ENCODE assay signal across 10 mouse cellular contexts in the genomic region with DNA sequence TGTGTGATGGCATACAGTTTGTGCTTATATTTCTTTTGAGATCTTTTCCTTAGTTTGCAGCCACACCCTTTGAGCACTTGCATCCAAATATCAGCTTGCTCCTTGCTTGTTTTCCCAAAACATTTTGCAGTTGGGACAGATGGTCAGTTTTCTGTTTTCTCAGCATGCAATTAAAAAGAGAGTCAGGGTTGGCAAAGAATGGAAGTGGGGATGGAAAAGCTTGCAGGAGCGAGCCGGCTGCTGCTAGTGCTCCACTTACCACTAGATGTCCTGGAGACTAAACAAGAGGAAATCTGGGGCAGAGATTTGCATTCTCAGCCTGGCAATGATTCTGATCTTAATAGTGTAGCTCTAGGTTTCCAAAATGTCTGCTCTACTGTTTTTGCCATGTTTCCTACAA.
DNase-seq lines count a peak whose midpoint lies in the region; ATAC-seq and TF ChIP-seq lines count a peak whose summit lies in the region.
"Had no signal": no experiment of that assay in that cellular context is flagged by ENCODE, and none has a peak within 500 bp of the region (broad histone marks: within the 10 kb centered on the region; RNA-seq: fewer than 3 reads in every experiment).

No protein-coding gene starts in this region.

- 0 out of 2 replicates have a peak, but pooled peaks cover 9% of the 10 kb centered on the region for H3K27me3 ChIP-seq in midbrain, embryonic 10.5 days (ENCODE audit: low read depth, poor library complexity, severe bottlenecking)

- no peak for TF ChIP-seq POLR2A in cortical plate, adult 2 months (IDR thresholded peaks at IDR 0.05; ENCODE audit: extremely low read depth, insufficient read depth, low read length)

- peak; percentile 40 for DNase-seq in kidney, postnatal 10 days
- no peak for DNase-seq in kidney, adult 18-20 months
- DNase-seq in brain, adult 2 months (ENCODE audit: low read depth, low spot score): peak; percentile 98
- peak; percentile 74 for DNase-seq in left cerebral cortex, postnatal 4 days
- DNase-seq in MN1 (ENCODE audit: low spot score): no peak
- DNase-seq in midbrain, embryonic 10.5 days (ENCODE audit: low spot score): no peak

- H3K4me3 ChIP-seq in cortical plate, adult 2 months (ENCODE audit: insufficient read depth, low read length): no peak overlapping the region
- no peak overlapping the region for H3K4me3 ChIP-seq in midbrain, embryonic 10.5 days
- H3K4me3 ChIP-seq: myocyte had no signal

- intact Hi-C loops in left cerebral cortex, postnatal 4 days (cut with DNase I): no loop called here

- 10% methylated on average over 2 of the region's 2 CpGs for WGBS in midbrain, embryonic 10.5 days

- TF ChIP-seq CTCF in cortical plate, adult 2 months (IDR thresholded peaks at IDR 0.05; ENCODE audit: extremely low read depth, insufficient read depth, low read length): peak; percentile 40

- no peaks in the 10 kb centered on the region for H3K4me1 ChIP-seq in cortical plate, adult 2 months (ENCODE audit: control insufficient read depth, insufficient read depth, low read length)
- peaks cover 6% of the 10 kb centered on the region for H3K4me1 ChIP-seq in midbrain, embryonic 10.5 days

- H3K9me3 ChIP-seq in midbrain, embryonic 10.5 days (replicated peaks): peaks cover 7% of the 10 kb centered on the region

- no peak overlapping the region for H3K27ac ChIP-seq in cortical plate, adult 2 months (ENCODE audit: insufficient read depth, low read length)
- H3K27ac ChIP-seq in midbrain, embryonic 10.5 days (replicated peaks): no peak overlapping the region

- H3K36me3 ChIP-seq in midbrain, embryonic 10.5 days: no peaks in the 10 kb centered on the region

- no peak for ATAC-seq in activated CD4-positive, CD25-positive, alpha-beta regulatory T cell, adult 4 months
- ATAC-seq: Patski had no signal

Comparison
In these comparisons a context has a peak if more than half of its experiments do, and no peak if none do; other contexts are left out.
1. DNase-seq: peak in kidney, postnatal 10 days (single experiment), brain, adult 2 months (single experiment) and left cerebral cortex, postnatal 4 days (single experiment); none in kidney, adult 18-20 months (single experiment), MN1 (single experiment) and midbrain, embryonic 10.5 days (single experiment).